Mouse (Mus musculus) mouse trophoblast stem cell (cell line): ENCODE measurements around the gene Laptm4a.

ENCODE experiments used
- in situ Hi-C, 2 experiments: fragments of 300-500 bp; cut with MseI, MboI; formaldehyde crosslinking; loops; 2 replicates in 1 of 2; 3 replicates in 1 of 2; pipeline ENCODE4 v1.15.1; 2025

Gene Laptm4a

DNA sequence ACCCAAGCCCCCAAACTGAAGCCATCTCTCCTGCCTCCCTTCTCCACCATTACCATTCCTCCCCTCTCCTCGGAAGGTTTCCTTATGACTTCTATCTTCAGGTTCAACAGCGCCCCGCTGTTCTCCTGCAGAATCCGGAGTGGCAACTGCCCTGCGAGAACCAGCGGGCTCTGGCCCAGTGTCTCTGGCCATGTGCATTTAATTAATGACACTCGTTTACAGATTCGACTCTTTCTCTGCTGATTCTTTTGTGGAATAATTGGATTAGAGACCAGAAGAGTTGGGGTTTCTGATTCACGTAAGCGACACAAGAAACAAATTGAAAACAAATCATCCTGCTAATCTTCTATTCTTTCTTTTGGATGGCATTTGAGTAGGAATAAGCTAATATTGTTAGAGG lies 31.7 kb downstream of the Laptm4a start:
- in situ Hi-C loops = no loop called here

DNA sequence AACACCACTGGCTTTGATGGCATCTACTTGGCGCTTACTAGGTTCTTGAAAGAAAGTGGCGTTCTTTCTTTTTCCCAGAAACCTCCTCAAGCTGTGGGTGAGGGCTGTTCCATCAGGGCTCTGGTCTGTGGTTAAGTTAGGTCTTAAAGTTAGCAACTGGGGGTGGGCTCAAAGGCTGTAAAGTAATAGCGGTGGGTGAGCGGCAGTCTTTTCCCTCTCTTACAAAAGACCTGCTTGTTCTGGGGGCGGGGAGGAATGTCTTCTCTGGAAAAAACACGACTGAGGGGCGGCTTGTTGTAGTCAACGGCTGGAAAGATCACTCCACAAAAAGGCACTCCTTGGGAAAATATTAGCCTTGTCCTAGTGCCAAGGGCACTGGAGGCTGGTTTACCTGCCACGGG lies 32.7 kb downstream of the Laptm4a start:
- in situ Hi-C loops = no loop called here

DNA sequence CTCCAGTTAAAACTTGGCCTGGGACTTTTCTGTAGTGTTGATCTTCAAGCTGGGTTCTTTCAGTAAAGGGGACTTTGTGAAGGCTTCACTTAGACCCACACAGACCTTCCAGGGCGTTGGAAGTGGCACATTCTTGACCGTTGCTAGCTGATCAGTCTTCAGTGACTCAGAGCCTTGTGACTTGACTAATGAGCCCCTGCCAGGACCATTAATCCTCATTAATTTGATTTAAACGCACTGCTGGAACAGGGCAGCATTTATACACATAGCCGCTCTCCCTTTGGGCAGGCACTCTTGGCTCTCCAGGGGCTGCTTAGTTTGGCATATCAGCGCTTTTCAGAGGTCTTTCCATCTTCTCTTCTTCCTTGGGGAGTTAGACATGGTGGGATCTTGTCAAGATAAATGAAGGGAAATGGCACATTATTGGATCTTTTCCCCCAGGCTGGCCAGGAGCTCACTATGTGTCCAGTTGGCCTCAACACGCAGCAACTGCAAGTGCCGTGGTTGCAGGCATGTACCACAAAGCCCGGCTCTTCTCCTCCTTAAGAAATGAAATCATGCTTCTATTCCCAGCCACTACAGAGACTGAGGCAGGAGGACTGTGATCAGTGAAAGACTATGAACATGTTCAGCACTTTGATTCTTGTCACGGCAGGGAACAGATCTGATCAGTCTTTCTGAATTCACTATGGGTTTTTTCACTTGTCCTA lies 40.3 kb downstream of the Laptm4a start:
- in situ Hi-C loops = no loop called here

DNA sequence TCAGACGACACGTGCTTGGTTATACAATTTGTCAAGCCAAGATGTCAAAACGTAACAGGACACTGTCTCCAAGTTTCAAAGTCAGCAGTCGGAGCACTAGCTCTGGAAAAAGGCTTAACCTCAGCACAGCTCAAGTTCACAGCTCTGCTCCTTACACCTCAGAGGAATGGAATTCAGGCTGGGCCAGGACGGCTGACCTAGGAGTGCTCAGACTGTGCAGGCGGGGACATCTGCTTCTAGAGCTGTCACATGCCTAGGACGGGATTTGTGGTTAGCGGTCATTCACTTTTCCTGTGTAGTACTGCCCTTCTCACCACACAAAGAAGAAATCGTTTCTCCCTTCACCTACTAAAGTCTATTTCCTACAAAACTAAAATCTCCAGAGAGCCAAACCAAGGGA lies 48.4 kb downstream of the Laptm4a start:
- in situ Hi-C loops = no loop called here

DNA sequence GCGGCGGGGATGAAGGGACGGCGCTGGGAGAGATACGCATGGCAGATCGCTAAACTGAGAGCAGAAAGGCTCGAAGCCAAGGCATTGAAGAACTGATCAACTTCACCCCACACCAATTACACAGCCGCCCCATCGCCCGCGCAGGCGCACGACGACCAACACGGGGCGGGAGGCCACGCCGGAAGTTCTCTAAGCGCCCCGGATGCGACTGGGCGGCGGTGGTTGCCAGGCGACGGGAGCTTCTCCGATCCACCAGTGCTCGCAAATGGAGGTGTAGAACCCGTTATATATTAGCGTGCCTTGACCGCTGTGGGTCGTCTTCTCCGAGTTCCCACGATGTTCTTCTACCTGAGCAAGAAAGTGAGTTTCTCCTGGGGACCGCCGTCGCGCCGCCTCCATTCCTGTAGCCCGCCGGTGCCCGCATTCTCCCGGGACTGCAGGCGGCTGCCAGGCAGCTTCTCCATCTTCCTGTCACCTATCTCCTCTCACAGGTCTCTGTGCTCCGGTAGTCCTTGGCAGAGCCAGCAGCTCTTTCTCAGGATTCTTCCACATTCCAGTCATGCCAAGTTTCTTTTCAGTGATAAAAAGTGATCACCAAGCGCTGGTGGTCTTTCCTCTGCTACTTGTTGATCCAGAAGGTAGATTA lies 52.5 kb downstream of the Laptm4a start, which contains the start of gene Wdr35:
Wdr35 (plus strand) TSS at position 73 of the 646 bp plus-strand sequence.
- in situ Hi-C loops = no loop called here

DNA sequence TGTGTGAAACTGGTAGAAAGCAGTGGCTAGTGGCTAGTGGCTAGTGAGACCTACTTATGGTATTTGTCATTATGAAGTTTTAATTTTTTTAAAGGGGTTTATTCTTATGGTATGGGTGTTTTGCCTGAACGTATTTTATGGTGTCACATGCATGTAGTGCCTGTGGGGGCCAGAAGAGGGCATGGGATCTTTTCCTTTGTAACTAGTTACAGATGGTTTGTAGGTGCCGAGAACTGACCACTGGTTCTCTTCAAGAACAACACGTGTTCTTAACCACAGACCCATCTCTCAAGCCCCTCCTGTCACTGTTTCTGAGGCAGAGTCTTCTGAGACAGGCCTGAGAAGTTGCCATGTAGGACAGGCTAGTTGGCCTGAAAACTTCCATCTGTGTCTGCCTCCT lies 53.6 kb downstream of the Laptm4a start:
- in situ Hi-C loops = no loop called here
